Mouse (Mus musculus) neural tube, embryonic 14.5 days (tissue): Measurements from ENCODE around the gene Tesc. TPM values are rescaled to one million over a fixed set of nuclear protein-coding genes. Genes with fewer than 3 reads are reported as not detected.
A peak's percentile ranks its signal among the peaks of the same experiment; 100 is the strongest.

Source experiments
- ATAC-seq: fragments of 200-750 bp; cut with Nextera tagmentation; 2 replicates; pipeline ENCODE4 v1.8.0; 2017; ENCODE audit warnings: low read depth, mild to moderate bottlenecking, moderate TSS enrichment, moderate library complexity
- H3K27ac ChIP-seq: fragments of 300-500 bp; sonication (generic); 2 replicates; pipeline ENCODE4 v1.5.1; 2014; ENCODE audit warnings: low read depth, mild to moderate bottlenecking, control low read depth, low read length, moderate library complexity, mixed read lengths
- H3K27me3 ChIP-seq: fragments of 300-500 bp; sonication (generic); 2 replicates; pipeline ENCODE4 v1.6.1; 2014; ENCODE audit warnings: low read length; ENCODE audit not compliant: control insufficient read depth, insufficient read depth
- H3K36me3 ChIP-seq: fragments of 300-500 bp; sonication (generic); 2 replicates; pipeline ENCODE4 v1.6.1; 2014; ENCODE audit warnings: low read length, mixed read lengths; ENCODE audit not compliant: control insufficient read depth, insufficient read depth
- H3K4me1 ChIP-seq: fragments of 300-500 bp; sonication (generic); 2 replicates; pipeline ENCODE4 v1.6.1; 2014; ENCODE audit warnings: low read length; ENCODE audit not compliant: control insufficient read depth, insufficient read depth
- H3K4me2 ChIP-seq: fragments of 300-500 bp; sonication (generic); 2 replicates; pipeline ENCODE4 v1.6.1; 2014; ENCODE audit warnings: mild to moderate bottlenecking, low read depth, low read length, control low read depth
- H3K4me3 ChIP-seq: fragments of 300-500 bp; sonication (generic); 2 replicates; pipeline ENCODE4 v1.5.1; 2014; ENCODE audit warnings: low read depth, low read length, control low read depth, mixed read lengths
- H3K9ac ChIP-seq: fragments of 300-500 bp; sonication (generic); replicated peaks from 2 replicates; pipeline ENCODE4 v1.6.1; 2014; ENCODE audit warnings: low read depth, mild to moderate bottlenecking, control low read depth, low read length, mixed read lengths
- H3K9me3 ChIP-seq: fragments of 300-500 bp; sonication (generic); 2 replicates; pipeline ENCODE4 v1.6.1; 2016; ENCODE audit warnings: low read length; ENCODE audit not compliant: control insufficient read depth
- WGBS: fragments of 180-500 bp; shearing (Covaris S2); extraction: QIAGEN DNeasy Blood & Tissue Kit; methylation state at CpG from one replicate; pipeline ENCODE4 v1.1.7; 2014; 5-methylcytosine and 5-hydroxymethylcytosine counted together
- polyA plus RNA-seq: library from polyadenylated mRNA; unstranded; fragments of >200 nt; fragmentation: Nextera tagmentation; extraction: Ambion mirVana; gene quantifications from 2 replicates; pipeline ENCODE4 v1.2.1, GENCODE M21; 2014

The Tesc gene
- polyA plus RNA-seq, 1 experiment from 2014 or later = 2.2 TPM

GRCm38 (mm10) chr5:118065516-118066255, 38.1 kb downstream of the Tesc start:
- ATAC-seq = no peak
- Histone ChIP-seq H3K9ac (no peak overlapping the region), H3K36me3 (peaks cover 3% of the 10 kb centered on the region; the same call in 1 of the 2 replicates), H3K9me3 (no peaks in the 10 kb centered on the region), H3K27ac (no peak overlapping the region), H3K27me3 (no peaks in the 10 kb centered on the region), H3K4me2 (no peak overlapping the region), H3K4me3 (no peak overlapping the region), H3K4me1 (peaks cover 15% of the 10 kb centered on the region; the same call in 1 of the 2 replicates)
- WGBS = 82% methylated on average over 19 of the region's 19 CpGs

GRCm38 (mm10) chr5:118066828-118067227, 39.3 kb downstream of the Tesc start:
- Histone ChIP-seq H3K27me3 (no peaks in the 10 kb centered on the region), H3K27ac (no peak overlapping the region), H3K4me1 (peaks cover 15% of the 10 kb centered on the region; the same call in 1 of the 2 replicates), H3K9ac (no peak overlapping the region), H3K9me3 (no peaks in the 10 kb centered on the region), H3K4me3 (no peak overlapping the region), H3K4me2 (no peak overlapping the region), H3K36me3 (peaks cover 3% of the 10 kb centered on the region; the same call in 1 of the 2 replicates)
- 49% methylated on average over 5 of the region's 5 CpGs for WGBS
- no peak for ATAC-seq

GRCm38 (mm10) chr5:118067572-118067971, 40.0 kb downstream of the Tesc start:
- H3K4me3 ChIP-seq = no peak overlapping the region
- H3K36me3 ChIP-seq = peaks cover 3% of the 10 kb centered on the region; the same call in 1 of the 2 replicates
- H3K4me1 ChIP-seq = peaks cover 15% of the 10 kb centered on the region; the same call in 1 of the 2 replicates
- no peak for ATAC-seq
- no peaks in the 10 kb centered on the region for H3K9me3 ChIP-seq
- no peak overlapping the region for H3K4me2 ChIP-seq
- no peak overlapping the region for H3K9ac ChIP-seq
- H3K27me3 ChIP-seq = no peaks in the 10 kb centered on the region
- 74% methylated on average over 4 of the region's 4 CpGs for WGBS
- H3K27ac ChIP-seq = no peak overlapping the region; the same call in 1 of the 2 replicates

GRCm38 (mm10) chr5:118067984-118068494, 40.5 kb downstream of the Tesc start:
- no peak for ATAC-seq

GRCm38 (mm10) chr5:118069315-118069714, 41.8 kb downstream of the Tesc start:
- Histone ChIP-seq H3K27ac (no peak overlapping the region), H3K4me1 (0 out of 2 replicates have a peak, but pooled peaks cover 8% of the 10 kb centered on the region), H3K4me3 (no peak overlapping the region), H3K27me3 (no peaks in the 10 kb centered on the region), H3K9me3 (no peaks in the 10 kb centered on the region), H3K9ac (no peak overlapping the region), H3K36me3 (peaks cover 3% of the 10 kb centered on the region; the same call in 1 of the 2 replicates), H3K4me2 (no peak overlapping the region)
- peak; percentile 57; the same call in 1 of the 2 replicates for ATAC-seq
- WGBS = 49% methylated on average over 9 of the region's 9 CpGs

More at GRCm38 (mm10) chr5:118067984-118068494, 40.5 kb downstream of the Tesc start:
- no peak overlapping the region for H3K4me3 ChIP-seq
- 93% methylated on average over 9 of the region's 9 CpGs for WGBS
- no peaks in the 10 kb centered on the region for H3K27me3 ChIP-seq
- no peak overlapping the region for H3K27ac ChIP-seq
- H3K9ac ChIP-seq = no peak overlapping the region
- peaks cover 3% of the 10 kb centered on the region; the same call in 1 of the 2 replicates for H3K36me3 ChIP-seq
- peaks cover 14% of the 10 kb centered on the region; the same call in 1 of the 2 replicates for H3K4me1 ChIP-seq
- no peak overlapping the region for H3K4me2 ChIP-seq
- H3K9me3 ChIP-seq = no peaks in the 10 kb centered on the region

GRCm38 (mm10) chr5:118071766-118072165, 44.2 kb downstream of the Tesc start:
- no peak for ATAC-seq
- H3K36me3 ChIP-seq = peaks cover 4% of the 10 kb centered on the region

GRCm38 (mm10) chr5:118073213-118073773, 45.8 kb downstream of the Tesc start:
- Histone ChIP-seq H3K4me3 (no peak overlapping the region), H3K4me2 (no peak overlapping the region), H3K36me3 (peaks cover 9% of the 10 kb centered on the region), H3K9ac (no peak overlapping the region), H3K27ac (no peak overlapping the region), H3K9me3 (no peaks in the 10 kb centered on the region), H3K27me3 (no peaks in the 10 kb centered on the region), H3K4me1 (peaks cover 12% of the 10 kb centered on the region)
- no peak for ATAC-seq
- WGBS = 62% methylated on average over 15 of the region's 15 CpGs

More at GRCm38 (mm10) chr5:118071766-118072165, 44.2 kb downstream of the Tesc start:
- WGBS = 70% methylated on average over 5 of the region's 5 CpGs
- no peaks in the 10 kb centered on the region for H3K9me3 ChIP-seq
- no peak overlapping the region for H3K9ac ChIP-seq
- no peak overlapping the region for H3K27ac ChIP-seq
- no peaks in the 10 kb centered on the region for H3K27me3 ChIP-seq
- H3K4me3 ChIP-seq = no peak overlapping the region
- H3K4me2 ChIP-seq = no peak overlapping the region
- H3K4me1 ChIP-seq = peaks cover 5% of the 10 kb centered on the region; the same call in 1 of the 2 replicates

GRCm38 (mm10) chr5:118076721-118077592, 49.4 kb downstream of the Tesc start:
- Histone ChIP-seq H3K27ac (peak overlapping the region; percentile 35), H3K27me3 (no peaks in the 10 kb centered on the region), H3K36me3 (peaks cover 6% of the 10 kb centered on the region), H3K4me3 (no peak overlapping the region), H3K9me3 (no peaks in the 10 kb centered on the region), H3K4me2 (no peak overlapping the region), H3K9ac (no peak overlapping the region), H3K4me1 (peaks cover 40% of the 10 kb centered on the region)
- 62% methylated on average over 15 of the region's 15 CpGs for WGBS
- no peak for ATAC-seq
